Mouse (Mus musculus): ENCODE data around the gene Mknk1. TPM values are rescaled to one million over a fixed set of nuclear protein-coding genes. Genes with fewer than 3 reads are reported as not detected.

Gene Mknk1
- 10 to 100 TPM; 39.5 to 53.9 TPM for total RNA-seq (2021)

- DNase-seq (ENCODE audit: extremely low spot score in 1 of 2, low spot score in 1 of 2), result peak; percentile 79 to 85
Observed at GRCm38 (mm10) chr4:115838696-115839641, at the start of gene Mknk1. Mknk1 (plus strand) TSS chr4:115839198.

GRCm38 (mm10) chr4:115790864-115791263 lies 48.1 kb upstream of the Mknk1 start:
- DNase-seq (ENCODE audit: extremely low spot score in 1 of 2, low spot score in 1 of 2), result no peak

- no peak for DNase-seq (ENCODE audit: extremely low spot score in 1 of 2, low spot score in 1 of 2)
Observed at GRCm38 (mm10) chr4:115795360-115795759, 43.6 kb upstream of the Mknk1 start.

DNA sequence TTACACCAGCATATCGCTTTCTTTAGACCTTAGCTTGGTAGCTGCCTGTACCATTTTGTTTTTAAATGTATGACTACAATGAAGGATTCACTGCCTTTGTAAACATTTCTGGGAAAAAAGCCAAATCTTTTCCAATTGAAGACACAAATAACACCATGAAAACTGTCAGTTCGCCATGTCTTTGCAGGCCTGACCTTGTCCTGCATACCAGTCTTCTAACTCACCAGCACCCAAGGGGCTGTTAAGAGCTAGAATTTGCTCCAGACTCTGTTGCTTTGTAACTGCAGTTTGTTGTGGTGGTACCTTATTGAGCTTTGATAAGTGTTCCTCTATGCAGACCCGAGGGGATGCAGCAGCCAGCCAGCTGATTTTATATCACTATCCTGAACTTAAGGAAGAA lies 39.0 kb upstream of the Mknk1 start:
- no peak for DNase-seq (ENCODE audit: extremely low spot score in 1 of 2, low spot score in 1 of 2)

- DNase-seq (ENCODE audit: extremely low spot score in 1 of 2, low spot score in 1 of 2), result no peak
Observed at GRCm38 (mm10) chr4:115812326-115812725, 26.7 kb upstream of the Mknk1 start.

DNA sequence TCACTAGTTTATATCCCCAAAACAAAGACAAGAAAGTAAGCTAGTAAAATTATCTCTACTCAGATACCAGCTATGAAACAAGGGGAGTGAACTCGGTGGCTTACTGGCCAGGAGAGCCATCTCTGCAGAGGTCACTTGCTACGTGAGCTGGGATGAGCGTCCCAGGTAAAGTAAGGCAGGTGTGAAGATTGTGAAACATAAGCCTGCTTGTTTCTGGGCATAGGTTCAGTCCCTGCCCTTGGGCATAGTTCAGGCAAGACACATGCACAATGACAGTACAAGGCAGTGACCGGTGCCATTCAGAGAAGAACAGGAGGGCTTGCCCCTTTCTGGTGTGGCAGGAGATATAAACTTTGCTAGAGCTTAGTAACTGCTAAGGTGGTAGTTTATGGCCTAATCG lies 23.4 kb upstream of the Mknk1 start:
- DNase-seq (ENCODE audit: extremely low spot score in 1 of 2, low spot score in 1 of 2), result no peak

DNA sequence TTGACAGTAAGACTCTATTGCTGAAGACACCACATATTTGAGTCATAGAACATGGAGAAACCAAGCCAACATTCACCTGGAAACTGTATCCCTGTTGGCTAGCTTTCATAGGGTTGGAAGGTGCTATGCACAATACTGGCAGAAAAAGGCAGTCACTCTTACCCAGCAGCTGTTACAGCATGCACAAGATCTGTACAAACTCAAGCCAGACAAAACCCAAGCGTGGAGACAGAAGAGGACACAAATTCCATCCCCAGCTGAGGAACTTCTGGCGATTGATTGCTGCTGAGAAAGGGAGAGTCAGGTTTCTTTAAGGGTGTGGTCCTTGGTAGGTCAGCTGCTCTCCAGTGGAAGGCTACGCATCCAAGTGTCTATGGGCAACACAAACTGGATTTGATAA lies 18.8 kb upstream of the Mknk1 start:
- no peak for DNase-seq (ENCODE audit: extremely low spot score in 1 of 2, low spot score in 1 of 2)

DNA sequence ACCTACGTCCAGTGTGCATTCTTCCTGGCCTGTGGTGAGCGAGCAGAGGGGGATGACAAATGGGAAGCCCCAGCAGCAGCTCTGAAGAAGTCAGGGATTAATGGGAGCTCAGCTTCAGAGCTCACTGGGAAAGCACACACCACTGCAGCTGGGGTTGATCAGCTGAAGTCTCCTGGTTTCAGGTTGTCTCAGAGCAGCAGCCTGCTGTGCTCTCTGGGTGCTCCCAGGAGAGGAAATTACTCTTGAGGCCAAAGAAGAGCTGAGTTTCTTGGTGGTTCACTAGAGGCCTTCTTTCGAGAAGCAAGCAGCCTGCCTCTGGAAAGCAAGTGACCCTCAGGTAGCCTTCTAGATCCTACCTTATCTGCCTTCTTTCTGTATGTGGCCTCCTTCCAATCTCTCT lies 18.1 kb upstream of the Mknk1 start:
- no peak for DNase-seq (ENCODE audit: extremely low spot score in 1 of 2, low spot score in 1 of 2)

DNA sequence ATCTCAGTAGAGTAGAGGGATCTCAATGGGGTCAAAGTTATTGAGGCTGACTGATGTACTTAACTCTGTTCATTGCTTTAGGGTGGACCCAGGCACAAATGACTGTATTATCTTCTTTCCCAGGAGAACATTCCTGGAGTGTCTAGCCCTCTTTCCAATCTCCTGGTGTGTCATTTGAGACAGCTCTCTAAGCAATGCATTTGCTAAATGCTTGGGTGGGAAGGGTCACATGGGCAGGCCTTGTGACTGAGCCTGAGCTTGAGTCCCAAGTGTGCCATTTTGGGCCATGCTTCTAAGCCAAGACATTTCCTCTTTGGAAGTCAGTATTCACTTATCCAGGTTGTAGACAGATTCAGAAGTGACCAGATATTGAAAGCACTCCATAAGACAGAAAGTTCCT lies 17.6 kb upstream of the Mknk1 start:
- no peak for DNase-seq (ENCODE audit: extremely low spot score in 1 of 2, low spot score in 1 of 2)

GRCm38 (mm10) chr4:115821928-115822327 lies 17.1 kb upstream of the Mknk1 start:
- DNase-seq (ENCODE audit: extremely low spot score in 1 of 2, low spot score in 1 of 2), result no peak

- no peak for DNase-seq (ENCODE audit: extremely low spot score in 1 of 2, low spot score in 1 of 2)
Observed at GRCm38 (mm10) chr4:115824178-115824577, 14.8 kb upstream of the Mknk1 start.

- DNase-seq (ENCODE audit: extremely low spot score in 1 of 2, low spot score in 1 of 2), result no peak
Observed at GRCm38 (mm10) chr4:115825271-115825670, 13.7 kb upstream of the Mknk1 start.

GRCm38 (mm10) chr4:115827066-115827465 lies 11.9 kb upstream of the Mknk1 start:
- DNase-seq (ENCODE audit: extremely low spot score in 1 of 2, low spot score in 1 of 2), result no peak

DNA sequence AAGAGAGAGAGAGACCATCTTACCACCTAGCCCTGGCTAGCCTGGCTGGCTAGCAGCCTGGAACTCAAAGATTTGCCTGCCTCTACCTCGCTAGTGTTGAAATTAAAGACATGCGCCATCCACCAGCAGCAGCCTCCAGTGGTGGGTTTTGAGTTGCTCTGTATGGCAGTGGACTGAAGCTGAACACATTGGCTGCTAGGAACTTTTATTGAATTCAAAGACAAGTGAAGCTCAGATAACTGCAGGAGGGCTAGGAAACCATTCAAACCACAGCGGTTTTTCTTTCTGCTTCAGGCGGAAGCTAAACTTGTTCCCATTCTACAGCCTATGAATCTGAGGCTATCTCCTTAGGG lies 11.5 kb upstream of the Mknk1 start:
- DNase-seq (ENCODE audit: extremely low spot score in 1 of 2, low spot score in 1 of 2), result no peak

DNA sequence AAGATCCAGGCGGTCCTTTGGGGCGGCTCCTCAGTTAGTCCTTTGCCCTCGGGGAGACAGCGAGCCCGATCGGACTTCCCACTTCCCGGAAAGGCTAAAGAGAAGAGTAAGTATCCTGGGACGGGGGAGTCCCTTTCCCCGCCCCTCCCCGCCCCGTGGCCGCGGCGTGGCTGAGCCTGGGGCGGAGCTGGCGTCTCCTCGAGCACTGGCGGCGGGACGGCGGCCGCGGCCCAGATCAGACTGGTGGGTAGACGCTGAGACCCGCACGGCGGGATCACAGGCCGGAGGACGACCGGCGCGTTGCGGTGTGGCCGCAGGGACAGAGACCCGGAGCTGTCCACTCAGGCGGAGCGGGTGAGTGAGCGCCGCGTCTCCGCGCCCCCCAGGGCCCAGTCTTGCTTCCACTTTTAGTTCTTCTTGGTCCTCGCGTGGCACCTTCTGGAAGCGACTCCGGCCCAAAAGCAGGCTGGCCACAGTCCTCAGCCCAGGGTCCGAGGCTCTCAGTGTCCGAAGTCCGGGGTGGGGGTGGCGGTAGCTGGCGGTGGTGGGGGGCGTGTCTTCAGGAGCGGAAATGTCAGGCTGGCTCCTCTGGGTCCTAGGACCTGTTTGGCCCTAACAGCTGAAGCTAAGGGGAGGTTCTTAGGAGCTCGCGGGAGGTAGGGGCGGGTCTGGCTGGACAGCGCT lies 11.0 kb upstream of the Mknk1 start, which contains the start of gene Mob3c:
Mob3c (plus strand) TSS at position 205 of the 684 bp plus-strand sequence.
- peak; percentile 43 to 44 for DNase-seq (ENCODE audit: extremely low spot score in 1 of 2, low spot score in 1 of 2)

GRCm38 (mm10) chr4:115828572-115828902 lies 10.5 kb upstream of the Mknk1 start:
- no peak for DNase-seq (ENCODE audit: extremely low spot score in 1 of 2, low spot score in 1 of 2)

DNA sequence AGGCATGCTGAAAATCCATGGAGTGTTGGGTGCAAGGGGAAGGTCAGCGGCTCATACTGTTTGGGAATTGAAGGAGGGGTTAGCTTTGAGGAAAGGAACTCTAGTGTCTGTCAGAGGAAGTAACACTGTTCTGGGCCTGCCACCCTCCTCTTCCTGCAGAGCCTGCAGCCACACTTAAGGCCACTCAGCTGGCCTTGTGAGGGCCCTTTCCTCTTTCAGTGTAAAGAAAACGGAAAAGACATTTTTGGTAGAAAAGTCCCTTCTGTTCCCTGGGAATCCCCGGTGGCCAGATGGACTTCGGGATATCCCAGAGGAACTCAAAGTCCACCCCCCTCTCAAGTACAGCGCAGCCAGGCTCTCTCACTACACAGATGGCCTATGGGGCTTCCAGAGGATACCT lies 8.5 kb upstream of the Mknk1 start:
- DNase-seq (ENCODE audit: extremely low spot score in 1 of 2, low spot score in 1 of 2), result no peak

DNA sequence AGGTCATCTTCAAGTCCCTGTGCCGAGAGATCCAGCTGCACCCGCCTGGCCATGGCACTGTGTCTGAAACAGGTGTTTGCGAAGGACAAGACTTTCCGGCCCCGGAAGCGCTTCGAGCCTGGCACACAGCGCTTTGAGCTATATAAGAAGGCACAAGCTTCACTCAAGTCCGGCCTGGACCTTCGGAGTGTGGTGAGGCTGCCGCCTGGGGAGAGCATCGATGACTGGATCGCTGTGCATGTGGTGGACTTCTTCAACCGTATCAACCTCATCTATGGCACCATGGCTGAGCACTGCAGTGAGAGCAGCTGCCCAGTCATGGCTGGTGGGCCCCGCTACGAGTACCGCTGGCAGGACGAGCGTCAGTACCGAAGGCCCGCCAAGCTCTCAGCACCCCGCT lies 7.8 kb upstream of the Mknk1 start:
- DNase-seq (ENCODE audit: extremely low spot score in 1 of 2, low spot score in 1 of 2), result no peak

GRCm38 (mm10) chr4:115832040-115832439 lies 7.0 kb upstream of the Mknk1 start:
- DNase-seq (ENCODE audit: extremely low spot score in 1 of 2, low spot score in 1 of 2), result no peak

- no peak for DNase-seq (ENCODE audit: extremely low spot score in 1 of 2, low spot score in 1 of 2)
Observed at GRCm38 (mm10) chr4:115835576-115835975, 3.4 kb upstream of the Mknk1 start.

GRCm38 (mm10) chr4:115838196-115838595 lies 802 bp upstream of the Mknk1 start:
- no peak for DNase-seq (ENCODE audit: extremely low spot score in 1 of 2, low spot score in 1 of 2)

DNA sequence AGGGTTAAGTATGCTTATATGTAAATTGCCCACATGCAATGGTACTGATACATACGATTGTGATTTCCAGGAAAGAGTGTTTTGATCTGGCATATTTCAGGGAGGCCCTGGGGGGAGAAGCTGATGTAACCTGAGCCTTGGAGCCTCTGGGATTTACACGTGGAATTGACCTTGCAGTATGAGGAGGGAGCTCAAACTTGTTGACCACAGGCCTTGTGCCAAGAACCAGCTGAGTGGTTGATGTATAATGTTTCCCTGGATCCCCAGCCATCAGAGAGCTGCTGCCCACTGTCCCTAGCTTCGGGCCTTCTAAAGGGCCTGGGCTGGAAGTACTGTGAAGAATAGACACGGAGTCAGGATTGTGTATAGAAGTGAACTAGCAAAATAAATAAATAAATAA lies 958 bp downstream of the Mknk1 start:
- DNase-seq (ENCODE audit: extremely low spot score in 1 of 2, low spot score in 1 of 2), result no peak

All from layer of hippocampus, postnatal 25 days (tissue).